Mouse (Mus musculus): Measurements from ENCODE around the gene Eif2b3. TPM values are rescaled to one million over a fixed set of nuclear protein-coding genes. Genes with fewer than 3 reads are reported as not detected.

Gene Eif2b3
- polyA plus RNA-seq, 1 experiment from 2014 or later: 45.2 TPM

DNA sequence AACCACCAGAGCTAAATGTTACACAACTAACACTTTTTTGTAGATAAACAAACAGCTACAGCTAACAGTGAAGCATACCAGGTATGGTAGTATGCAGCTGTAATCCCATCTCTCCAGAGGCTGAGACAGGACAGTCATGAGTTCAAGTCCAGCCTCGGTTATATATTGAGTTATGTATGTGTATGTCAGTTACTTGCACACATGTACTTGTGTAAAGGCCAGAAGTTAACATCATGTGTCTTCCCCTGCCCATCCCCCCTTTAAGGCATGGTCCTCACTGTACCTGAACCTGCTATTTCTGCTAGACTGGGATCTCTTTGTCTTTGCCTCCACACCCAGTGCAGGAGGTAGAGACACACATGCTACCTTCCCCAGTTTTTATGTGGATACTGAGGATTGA, 30.3 kb downstream of the Eif2b3 start:
- Histone ChIP-seq H3K9ac (replicated peaks; ENCODE audit: low read length) (no peak overlapping the region), H3K27me3 (ENCODE audit: insufficient read depth, low read length) (no peaks in the 10 kb centered on the region), H3K4me1 (ENCODE audit: insufficient read depth, low read length) (no peaks in the 10 kb centered on the region), H3K27ac (ENCODE audit: low read length) (no peak overlapping the region), H3K9me3 (ENCODE audit: low read length) (no peaks in the 10 kb centered on the region), H3K4me2 (replicated peaks; ENCODE audit: low read depth, low read length) (no peak overlapping the region), H3K36me3 (ENCODE audit: insufficient read depth, low read length) (peaks cover 7% of the 10 kb centered on the region; the same call in 1 of the 2 replicates), H3K4me3 (ENCODE audit: low read length) (no peak overlapping the region)
- 88% methylated on average over 1 of the region's 1 CpGs for WGBS
- ATAC-seq (ENCODE audit: low FRiP score, low TSS enrichment): no peak

GRCm38 (mm10) chr4:117052626-117053025, 33.4 kb downstream of the Eif2b3 start:
- Histone ChIP-seq H3K4me1 (ENCODE audit: insufficient read depth, low read length) (no peaks in the 10 kb centered on the region), H3K4me2 (replicated peaks; ENCODE audit: low read depth, low read length) (no peak overlapping the region), H3K27me3 (ENCODE audit: insufficient read depth, low read length) (no peaks in the 10 kb centered on the region), H3K27ac (ENCODE audit: low read length) (no peak overlapping the region), H3K4me3 (ENCODE audit: low read length) (no peak overlapping the region), H3K9ac (replicated peaks; ENCODE audit: low read length) (no peak overlapping the region), H3K36me3 (ENCODE audit: insufficient read depth, low read length) (peaks cover 7% of the 10 kb centered on the region; the same call in 1 of the 2 replicates), H3K9me3 (ENCODE audit: low read length) (no peaks in the 10 kb centered on the region)
- 87% methylated on average over 4 of the region's 4 CpGs for WGBS
- ATAC-seq (ENCODE audit: low FRiP score, low TSS enrichment): no peak

DNA sequence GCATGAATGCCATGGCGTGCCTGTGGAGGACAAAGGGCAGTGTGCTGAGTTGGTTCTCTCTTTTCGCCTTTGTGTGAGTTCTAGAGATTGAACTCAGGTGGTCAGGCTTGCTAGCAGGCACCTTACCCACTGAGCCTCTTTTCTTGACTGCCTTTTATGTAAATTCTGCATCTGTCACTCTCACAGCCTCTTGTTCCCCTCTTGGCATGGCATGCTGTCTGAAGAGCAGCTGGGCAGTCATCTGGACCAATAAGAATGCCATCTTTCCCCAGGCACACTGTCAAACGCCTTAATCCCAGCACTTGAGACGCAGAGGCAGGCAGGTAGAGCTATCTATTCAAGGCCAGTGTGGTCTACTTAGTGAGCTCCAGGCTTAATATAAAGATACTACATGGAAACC, 34.8 kb downstream of the Eif2b3 start:
- 89% methylated on average over 4 of the region's 4 CpGs for WGBS
- no peak overlapping the region for H3K27ac ChIP-seq (ENCODE audit: low read length)
- H3K9me3 ChIP-seq (ENCODE audit: low read length): no peaks in the 10 kb centered on the region
- no peak for ATAC-seq (ENCODE audit: low FRiP score, low TSS enrichment)
- no peak overlapping the region for H3K9ac ChIP-seq (replicated peaks; ENCODE audit: low read length)
- H3K4me1 ChIP-seq (ENCODE audit: insufficient read depth, low read length): no peaks in the 10 kb centered on the region
- H3K36me3 ChIP-seq (ENCODE audit: insufficient read depth, low read length): peaks cover 7% of the 10 kb centered on the region; the same call in 1 of the 2 replicates
- no peak overlapping the region for H3K4me2 ChIP-seq (replicated peaks; ENCODE audit: low read depth, low read length)
- no peak overlapping the region for H3K4me3 ChIP-seq (ENCODE audit: low read length)
- H3K27me3 ChIP-seq (ENCODE audit: insufficient read depth, low read length): no peaks in the 10 kb centered on the region

- ATAC-seq (ENCODE audit: low FRiP score, low TSS enrichment): no peak
- no peak overlapping the region for H3K4me2 ChIP-seq (replicated peaks; ENCODE audit: low read depth, low read length)
- H3K27ac ChIP-seq (ENCODE audit: low read length): no peak overlapping the region
- H3K4me3 ChIP-seq (ENCODE audit: low read length): no peak overlapping the region
- no peaks in the 10 kb centered on the region for H3K9me3 ChIP-seq (ENCODE audit: low read length)
- no peak overlapping the region for H3K9ac ChIP-seq (replicated peaks; ENCODE audit: low read length)
- no peaks in the 10 kb centered on the region for H3K4me1 ChIP-seq (ENCODE audit: insufficient read depth, low read length)
- peaks cover 12% of the 10 kb centered on the region; the same call in 1 of the 2 replicates for H3K36me3 ChIP-seq (ENCODE audit: insufficient read depth, low read length)
- no peaks in the 10 kb centered on the region for H3K27me3 ChIP-seq (ENCODE audit: insufficient read depth, low read length)
These were observed 36.9 kb downstream of the Eif2b3 start for GRCm38 (mm10) chr4:117056102-117056501.

- no peak overlapping the region for H3K4me3 ChIP-seq (ENCODE audit: low read length)
- no peak overlapping the region for H3K4me2 ChIP-seq (replicated peaks; ENCODE audit: low read depth, low read length)
- ATAC-seq (ENCODE audit: low FRiP score, low TSS enrichment): no peak
- no peaks in the 10 kb centered on the region for H3K9me3 ChIP-seq (ENCODE audit: low read length)
- H3K4me1 ChIP-seq (ENCODE audit: insufficient read depth, low read length): no peaks in the 10 kb centered on the region
- no peak overlapping the region for H3K9ac ChIP-seq (replicated peaks; ENCODE audit: low read length)
- H3K27me3 ChIP-seq (ENCODE audit: insufficient read depth, low read length): no peaks in the 10 kb centered on the region
- 88% methylated on average over 2 of the region's 2 CpGs for WGBS
- H3K27ac ChIP-seq (ENCODE audit: low read length): no peak overlapping the region
- H3K36me3 ChIP-seq (ENCODE audit: insufficient read depth, low read length): peaks cover 12% of the 10 kb centered on the region; the same call in 1 of the 2 replicates
These were observed 37.3 kb downstream of the Eif2b3 start for GRCm38 (mm10) chr4:117056514-117056913.

- H3K27me3 ChIP-seq (ENCODE audit: insufficient read depth, low read length): no peaks in the 10 kb centered on the region
- H3K27ac ChIP-seq (ENCODE audit: low read length): no peak overlapping the region
- H3K9ac ChIP-seq (replicated peaks; ENCODE audit: low read length): no peak overlapping the region
- H3K9me3 ChIP-seq (ENCODE audit: low read length): no peaks in the 10 kb centered on the region
- no peaks in the 10 kb centered on the region for H3K4me1 ChIP-seq (ENCODE audit: insufficient read depth, low read length)
- 0 out of 2 replicates have a peak, but pooled peaks cover 5% of the 10 kb centered on the region for H3K36me3 ChIP-seq (ENCODE audit: insufficient read depth, low read length)
- H3K4me2 ChIP-seq (replicated peaks; ENCODE audit: low read depth, low read length): no peak overlapping the region
- 86% methylated on average over 4 of the region's 4 CpGs for WGBS
- no peak overlapping the region for H3K4me3 ChIP-seq (ENCODE audit: low read length)
- ATAC-seq (ENCODE audit: low FRiP score, low TSS enrichment): no peak
These were observed 39.3 kb downstream of the Eif2b3 start for GRCm38 (mm10) chr4:117058512-117058911.

- Histone ChIP-seq H3K4me2 (replicated peaks; ENCODE audit: low read depth, low read length) (no peak overlapping the region), H3K9ac (replicated peaks; ENCODE audit: low read length) (no peak overlapping the region), H3K4me3 (ENCODE audit: low read length) (no peak overlapping the region), H3K9me3 (ENCODE audit: low read length) (no peaks in the 10 kb centered on the region), H3K4me1 (ENCODE audit: insufficient read depth, low read length) (no peaks in the 10 kb centered on the region), H3K36me3 (ENCODE audit: insufficient read depth, low read length) (peaks cover 15% of the 10 kb centered on the region), H3K27me3 (ENCODE audit: insufficient read depth, low read length) (no peaks in the 10 kb centered on the region), H3K27ac (ENCODE audit: low read length) (no peak overlapping the region)
- no peak for ATAC-seq (ENCODE audit: low FRiP score, low TSS enrichment)
- WGBS: 54% methylated on average over 4 of the region's 4 CpGs
These were observed 43.6 kb downstream of the Eif2b3 start for GRCm38 (mm10) chr4:117062700-117063390.

DNA sequence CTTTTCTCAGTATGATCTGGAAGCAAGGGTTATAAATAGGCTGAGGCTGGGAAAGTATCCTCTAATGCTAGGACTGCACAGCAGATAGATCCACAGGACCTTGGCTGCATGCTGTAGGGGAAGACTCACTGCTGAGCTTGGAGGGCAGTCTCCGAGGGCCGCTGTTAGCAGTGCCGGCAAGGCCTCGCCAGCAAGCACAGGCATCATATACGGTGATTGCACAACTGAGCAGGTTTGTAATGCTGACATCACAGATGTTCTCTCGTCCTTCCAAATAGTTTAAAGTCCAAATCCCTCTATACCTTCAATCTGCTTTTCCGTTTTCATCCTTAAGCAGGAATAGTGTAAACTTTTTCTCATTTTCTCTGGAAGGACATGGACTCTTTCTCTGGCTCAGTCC, 48.8 kb downstream of the Eif2b3 start:
- Histone ChIP-seq H3K9me3 (ENCODE audit: low read length) (no peaks in the 10 kb centered on the region), H3K27ac (ENCODE audit: low read length) (no peak overlapping the region), H3K27me3 (ENCODE audit: insufficient read depth, low read length) (no peaks in the 10 kb centered on the region), H3K4me1 (ENCODE audit: insufficient read depth, low read length) (no peaks in the 10 kb centered on the region), H3K36me3 (ENCODE audit: insufficient read depth, low read length) (peaks cover 41% of the 10 kb centered on the region), H3K4me2 (replicated peaks; ENCODE audit: low read depth, low read length) (no peak overlapping the region), H3K9ac (replicated peaks; ENCODE audit: low read length) (no peak overlapping the region), H3K4me3 (ENCODE audit: low read length) (no peak overlapping the region)
- no peak for ATAC-seq (ENCODE audit: low FRiP score, low TSS enrichment)
- 94% methylated on average over 7 of the region's 7 CpGs for WGBS

DNA sequence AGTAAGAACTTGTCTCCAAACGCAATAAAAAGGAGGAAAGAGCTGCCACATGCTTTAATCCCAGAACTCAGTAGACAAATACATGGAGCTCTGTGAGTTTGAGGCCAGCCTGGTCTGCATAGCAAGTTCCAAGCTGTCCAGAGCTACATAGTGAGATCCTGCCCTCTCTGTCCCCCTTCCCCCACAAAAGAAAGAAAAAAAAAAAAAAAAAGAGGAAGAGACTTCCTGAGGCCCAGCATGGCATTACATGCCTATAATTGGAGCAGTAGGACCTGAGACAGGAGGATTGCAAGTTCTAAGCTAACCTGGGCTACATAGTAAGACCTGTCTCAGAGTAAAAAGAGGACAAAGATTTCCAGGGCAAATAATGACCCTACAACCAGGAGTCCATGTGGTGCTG, 50.4 kb downstream of the Eif2b3 start:
- Histone ChIP-seq H3K4me1 (ENCODE audit: insufficient read depth, low read length) (no peaks in the 10 kb centered on the region), H3K27ac (ENCODE audit: low read length) (no peak overlapping the region), H3K4me3 (ENCODE audit: low read length) (no peak overlapping the region), H3K9ac (replicated peaks; ENCODE audit: low read length) (no peak overlapping the region), H3K4me2 (replicated peaks; ENCODE audit: low read depth, low read length) (no peak overlapping the region), H3K9me3 (ENCODE audit: low read length) (no peaks in the 10 kb centered on the region), H3K36me3 (ENCODE audit: insufficient read depth, low read length) (peaks cover 48% of the 10 kb centered on the region), H3K27me3 (ENCODE audit: insufficient read depth, low read length) (no peaks in the 10 kb centered on the region)
- WGBS: 95% methylated on average over 1 of the region's 1 CpGs
- ATAC-seq (ENCODE audit: low FRiP score, low TSS enrichment): no peak

- H3K9me3 ChIP-seq (ENCODE audit: low read length): no peaks in the 10 kb centered on the region
- ATAC-seq (ENCODE audit: low FRiP score, low TSS enrichment): no peak
- WGBS: 74% methylated on average over 4 of the region's 4 CpGs
- no peak overlapping the region for H3K9ac ChIP-seq (replicated peaks; ENCODE audit: low read length)
- H3K27ac ChIP-seq (ENCODE audit: low read length): no peak overlapping the region
- peaks cover 51% of the 10 kb centered on the region for H3K36me3 ChIP-seq (ENCODE audit: insufficient read depth, low read length)
- H3K27me3 ChIP-seq (ENCODE audit: insufficient read depth, low read length): no peaks in the 10 kb centered on the region
- no peak overlapping the region for H3K4me2 ChIP-seq (replicated peaks; ENCODE audit: low read depth, low read length)
- no peak overlapping the region for H3K4me3 ChIP-seq (ENCODE audit: low read length)
- H3K4me1 ChIP-seq (ENCODE audit: insufficient read depth, low read length): no peaks in the 10 kb centered on the region
These were observed 51.4 kb downstream of the Eif2b3 start for GRCm38 (mm10) chr4:117070624-117071023.
